Mouse (Mus musculus) left cerebral cortex, postnatal 36 days (tissue): ENCODE measurements around the gene Zfp605. TPM values are rescaled to one million over a fixed set of nuclear protein-coding genes. Genes with fewer than 3 reads are reported as not detected.
A peak's percentile ranks its signal among the peaks of the same experiment; 100 is the strongest.
"Not testable (repeated sequence)": the region's sequence is repeated elsewhere in the genome, so short reads cannot be mapped to it uniquely, and the experiment has no call there.

Experiments
- DNase-seq, 2 experiments: peaks; one replicate each; pipeline ENCODE4 v3.0.0; 2021 to 2022; ENCODE audit warnings: low spot score in 2 of 2, mixed read lengths in 1 of 2
- intact Hi-C: fragments of 180-260 bp; cut with DNase I; formaldehyde crosslinking; loops from one replicate; pipeline ENCODE4 v1.15.1; 2025
- total RNA-seq, 2 experiments: library from RNA; stranded (reverse); gene quantifications; 2 replicates each; pipeline ENCODE4 v1.2.3; 2021

Gene Zfp605
- total RNA-seq = 10 to 100 TPM; 15.4 to 18.8 TPM

DNA sequence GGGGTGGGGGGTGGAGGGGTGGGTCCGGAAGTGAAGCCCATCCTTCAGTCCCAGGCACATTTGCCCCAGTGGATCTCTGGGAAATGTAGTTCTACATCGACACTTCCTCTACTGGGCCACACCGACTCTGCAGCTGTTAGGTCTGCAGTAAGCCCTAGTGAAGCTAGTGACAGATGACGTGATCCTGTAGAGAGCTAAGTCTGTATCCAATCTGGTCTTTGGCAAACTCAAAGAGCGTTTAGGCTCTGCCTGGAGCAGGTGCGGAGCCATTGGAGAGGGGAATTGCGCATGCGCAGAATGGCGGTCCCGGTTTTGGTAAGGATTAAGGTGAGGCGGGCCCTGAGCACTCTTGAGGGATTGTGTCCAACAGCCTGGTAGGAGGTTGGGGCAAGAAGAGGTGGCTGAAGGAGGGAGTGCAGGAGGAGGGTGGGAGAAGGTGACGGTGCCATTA is at the start of gene Zfp605:
Gene Zfp605, plus strand, starts transcription at position 102 of the 451 bp plus-strand sequence.
- DNase-seq = peak; percentile 90 to 93
- intact Hi-C loops = loop anchor here (2.0 to 10.0 kb wide), 3 partner anchors 25 to 1745 kb away; partner anchors contain the start of genes Chfr, Crlf2 and Gm42517

DNA sequence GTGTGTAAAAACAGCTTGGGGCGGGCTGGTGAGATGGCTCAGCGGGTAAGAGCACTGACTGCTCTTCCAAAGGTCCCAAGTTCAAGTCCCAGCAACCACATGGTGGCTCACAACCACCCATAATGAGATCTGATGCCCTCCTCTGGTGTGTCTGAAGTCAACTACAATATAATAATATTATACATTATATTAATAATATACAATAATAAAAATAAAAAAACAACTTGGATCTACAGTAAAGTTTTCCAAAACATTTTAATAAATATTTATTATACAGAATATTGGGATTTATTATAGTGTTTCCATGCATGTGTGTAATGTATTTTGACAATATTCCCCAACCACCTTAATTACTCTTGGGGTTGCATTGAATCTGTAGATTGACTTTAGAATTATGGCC is 37.5 kb upstream of the Zfp605 start, which contains the start of gene Gm17655:
Gene Gm17655, minus strand, starts transcription at position 101 of the 400 bp plus-strand sequence.
- DNase-seq, intact Hi-C loops: not testable (repeated sequence)

DNA sequence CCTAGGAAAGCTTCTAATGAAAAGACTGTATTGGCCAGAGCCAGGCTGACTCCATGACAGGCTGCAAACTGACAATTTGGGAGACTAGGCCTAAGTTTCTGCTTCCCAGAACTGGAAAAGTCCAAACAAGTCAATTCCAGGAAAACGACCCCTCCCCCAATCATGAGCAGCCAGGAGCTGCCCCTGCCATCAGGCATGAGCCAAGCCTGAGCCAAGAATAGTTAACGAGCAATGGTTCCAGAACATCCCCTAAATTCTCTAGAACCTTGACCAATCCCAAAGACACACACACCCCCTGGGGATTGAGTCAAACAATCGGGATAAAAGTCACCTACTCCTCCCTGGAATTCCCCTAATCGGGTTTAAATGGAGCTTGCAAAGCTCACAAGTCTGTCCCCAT is 26.9 kb upstream of the Zfp605 start:
- intact Hi-C loops = no loop called here
- DNase-seq = no peak

DNA sequence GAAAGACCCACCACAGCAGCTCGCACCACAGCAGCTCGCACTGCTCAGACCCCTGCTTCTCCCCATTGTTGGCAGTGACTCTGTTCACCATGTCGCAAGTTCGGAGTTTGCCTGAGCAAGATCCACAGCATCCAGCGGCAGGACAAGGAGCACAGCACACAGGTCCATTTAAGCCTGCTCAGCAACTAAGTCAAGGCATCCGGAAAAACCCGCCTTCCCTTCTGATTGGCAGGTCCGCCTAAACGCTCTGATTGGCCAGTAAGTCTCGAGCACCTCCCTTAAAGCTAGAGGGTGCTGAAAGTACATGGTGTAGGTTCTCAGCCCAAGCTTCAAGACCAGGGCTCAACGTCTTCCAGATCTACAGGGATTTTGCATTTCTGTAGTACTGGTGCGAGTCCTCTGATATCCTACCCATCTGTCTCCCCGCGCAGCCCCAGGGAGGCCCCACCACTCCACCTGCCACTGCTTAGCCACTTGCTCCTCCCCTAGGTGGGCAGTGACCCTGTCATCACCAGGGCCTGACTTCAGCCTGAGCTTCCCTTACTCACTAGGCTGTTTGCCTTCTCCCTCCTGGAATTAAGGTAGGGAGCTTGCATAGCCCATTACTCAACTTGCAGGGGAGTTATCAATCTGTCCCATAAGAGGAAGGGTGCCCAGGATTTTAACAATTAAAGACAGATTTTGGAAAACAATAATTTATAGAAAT is 23.6 kb upstream of the Zfp605 start:
- intact Hi-C loops = no loop called here
- DNase-seq = no peak

DNA sequence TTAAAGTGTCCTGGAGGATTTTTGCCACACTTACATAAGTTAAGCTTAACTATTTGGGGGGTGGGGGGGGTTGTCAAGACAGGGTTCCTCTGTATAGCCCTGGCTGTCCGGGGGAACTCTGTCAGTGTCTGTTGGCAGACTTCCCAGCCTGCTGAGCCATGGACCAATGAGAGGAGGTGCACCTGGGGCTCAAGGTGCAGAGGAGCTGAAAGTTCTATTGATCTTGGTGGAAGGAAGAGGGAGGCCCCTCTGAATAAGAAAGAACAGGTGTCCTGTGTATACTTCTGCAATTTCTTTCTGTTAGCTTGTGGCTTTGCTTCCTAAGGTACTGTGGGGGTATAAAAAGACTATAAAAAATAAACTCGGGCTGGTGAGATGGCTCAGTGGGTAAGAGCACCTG is 18.3 kb upstream of the Zfp605 start:
- DNase-seq = no peak
- intact Hi-C loops = no loop called here

DNA sequence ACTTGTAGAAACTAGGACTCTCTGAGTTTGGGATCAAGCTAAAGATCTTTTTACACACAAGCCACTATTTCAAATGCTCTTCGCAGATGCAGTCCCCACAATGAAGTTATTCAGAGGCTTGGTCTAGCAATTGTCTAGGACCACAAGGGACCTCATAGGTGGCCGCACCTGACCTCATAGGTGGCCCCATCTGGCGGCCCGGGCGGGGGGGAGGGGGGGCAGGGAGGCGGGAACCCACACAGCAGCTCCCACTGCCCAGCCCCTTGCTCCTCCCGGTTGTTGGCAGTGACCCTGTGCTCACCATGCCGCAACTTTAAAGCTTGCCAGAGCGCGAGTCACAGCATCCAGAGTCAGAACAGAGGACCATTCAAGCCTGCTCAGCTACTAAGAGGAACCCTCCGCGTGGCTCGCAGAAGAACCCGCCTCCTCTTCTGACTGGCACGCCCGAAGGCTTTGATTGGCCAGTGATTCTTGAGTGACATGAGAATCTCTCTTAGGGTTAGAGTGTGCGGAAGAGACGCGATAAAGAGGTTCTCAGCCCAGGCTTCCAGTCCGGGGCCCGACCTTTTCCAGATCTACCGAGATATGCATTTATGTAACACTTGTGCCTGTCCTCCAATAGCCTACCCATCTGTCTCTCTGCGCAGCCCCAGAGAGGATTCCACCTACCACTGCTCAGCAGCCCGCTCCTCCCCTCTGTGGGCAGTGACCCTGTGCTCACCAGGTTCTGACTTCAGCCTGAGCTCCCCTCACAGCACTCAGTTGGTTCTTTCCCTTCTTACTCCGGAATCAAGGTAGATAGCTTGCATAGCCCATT is 15.7 kb upstream of the Zfp605 start, which contains the start of gene Gm35315:
Gene Gm35315, minus strand, starts transcription at position 391 of the 817 bp plus-strand sequence.
- peak; percentile 83 to 86 for DNase-seq
- intact Hi-C loops = loop anchor here (2.0 kb wide), 1 partner anchor 35 kb away; no protein-coding TSS in a partner anchor

DNA sequence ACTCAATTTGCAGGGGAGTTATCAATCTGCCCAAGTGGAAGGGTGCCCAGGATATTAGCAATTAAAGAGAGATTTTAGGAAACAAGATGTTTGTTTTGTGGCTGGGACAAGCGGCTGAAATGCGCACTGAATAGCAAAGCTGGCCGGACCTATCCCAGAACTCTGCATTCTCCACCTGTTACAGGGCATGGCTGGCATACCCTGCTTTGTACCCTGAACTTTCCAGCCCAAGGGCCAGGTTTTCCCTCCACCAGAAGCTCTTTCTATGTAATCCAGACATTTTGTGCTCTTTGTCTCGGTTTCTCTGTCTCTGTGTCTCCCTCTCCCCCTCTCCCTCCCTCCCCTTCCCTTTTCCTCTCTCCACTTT is 15.1 kb upstream of the Zfp605 start:
- intact Hi-C loops = loop anchor here (1.0 to 2.0 kb wide), 2 partner anchors 12 to 36 kb away; no protein-coding TSS in a partner anchor
- DNase-seq = no peak

DNA sequence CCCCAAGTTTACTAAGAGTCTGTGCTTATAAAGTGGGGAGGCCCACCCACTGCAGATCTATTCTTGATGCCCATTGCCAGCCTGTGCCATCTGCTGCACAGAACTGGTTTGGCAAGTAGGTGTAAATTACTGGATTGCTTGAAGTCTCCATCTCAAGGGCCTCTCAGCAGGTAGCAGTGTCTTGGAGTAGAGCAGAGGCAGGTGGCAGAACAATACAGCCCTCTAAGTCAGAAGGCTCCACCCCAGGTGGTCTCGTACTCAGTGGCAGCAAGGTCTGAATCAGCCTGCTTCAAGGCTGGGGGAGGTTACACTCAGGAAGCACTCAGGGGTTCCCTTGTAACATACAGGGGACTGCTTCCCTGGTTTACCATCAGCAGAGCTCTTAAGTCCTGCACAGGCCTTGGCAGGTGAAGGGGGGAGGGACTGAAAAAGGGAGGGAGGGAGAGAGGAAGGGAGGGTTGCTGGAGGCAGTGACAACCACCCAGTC is 10.9 kb upstream of the Zfp605 start:
- intact Hi-C loops = no loop called here
- peak; percentile 49 to 62 for DNase-seq

DNA sequence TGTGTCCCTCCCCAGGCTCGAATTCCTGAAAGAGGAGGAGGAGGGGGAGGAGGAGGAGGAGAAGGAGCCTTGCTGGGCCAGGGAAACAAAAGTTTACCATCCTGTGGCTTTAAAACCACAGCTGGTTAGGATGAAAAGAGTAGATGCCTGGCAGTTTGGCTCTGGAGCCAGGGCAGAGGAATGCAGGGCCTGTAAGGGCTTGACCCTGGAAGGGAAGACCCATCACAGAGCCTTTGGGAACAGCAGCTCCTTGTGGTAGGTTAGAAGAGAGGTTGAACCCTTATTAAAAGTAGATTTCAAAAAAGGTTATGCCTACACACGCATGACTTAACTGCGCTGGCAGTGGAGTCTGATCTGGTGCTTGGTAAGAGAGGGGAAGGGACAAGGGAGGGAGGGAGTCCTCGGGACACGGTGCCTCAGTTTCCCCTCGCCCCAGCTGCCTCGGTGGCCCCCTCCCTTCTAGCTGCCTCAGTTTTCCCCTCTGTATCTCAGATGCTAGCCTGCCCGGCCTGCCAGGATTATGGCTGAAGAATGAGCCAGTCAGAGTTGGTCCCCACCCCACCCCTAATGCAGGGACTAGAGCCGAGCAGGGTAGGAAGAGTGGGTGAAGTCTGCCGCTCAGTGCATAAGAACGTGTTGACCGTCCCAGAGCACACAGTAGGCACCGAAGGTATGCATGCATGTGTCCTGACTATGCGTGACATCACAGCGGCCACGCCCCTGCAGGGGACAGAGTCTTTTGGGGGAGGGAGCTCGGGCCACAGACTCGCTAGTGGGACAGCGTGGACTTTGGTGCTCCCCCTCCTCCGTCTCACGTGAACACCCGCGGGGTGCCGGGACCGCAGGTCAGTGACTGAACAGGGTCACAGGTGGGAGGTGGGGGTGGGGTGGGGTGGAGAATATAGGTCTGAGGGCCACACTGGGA is 10.0 kb upstream of the Zfp605 start, which contains the start of gene Plcxd1:
Gene Plcxd1, plus strand, starts transcription at position 314 of the 925 bp plus-strand sequence.
- peak in 1 of 2 experiments; percentile 14 for DNase-seq
- intact Hi-C loops = loop anchor here (10.0 kb wide), 1 partner anchor 1735 kb away; the partner anchor contains the start of gene Gm42517

DNA sequence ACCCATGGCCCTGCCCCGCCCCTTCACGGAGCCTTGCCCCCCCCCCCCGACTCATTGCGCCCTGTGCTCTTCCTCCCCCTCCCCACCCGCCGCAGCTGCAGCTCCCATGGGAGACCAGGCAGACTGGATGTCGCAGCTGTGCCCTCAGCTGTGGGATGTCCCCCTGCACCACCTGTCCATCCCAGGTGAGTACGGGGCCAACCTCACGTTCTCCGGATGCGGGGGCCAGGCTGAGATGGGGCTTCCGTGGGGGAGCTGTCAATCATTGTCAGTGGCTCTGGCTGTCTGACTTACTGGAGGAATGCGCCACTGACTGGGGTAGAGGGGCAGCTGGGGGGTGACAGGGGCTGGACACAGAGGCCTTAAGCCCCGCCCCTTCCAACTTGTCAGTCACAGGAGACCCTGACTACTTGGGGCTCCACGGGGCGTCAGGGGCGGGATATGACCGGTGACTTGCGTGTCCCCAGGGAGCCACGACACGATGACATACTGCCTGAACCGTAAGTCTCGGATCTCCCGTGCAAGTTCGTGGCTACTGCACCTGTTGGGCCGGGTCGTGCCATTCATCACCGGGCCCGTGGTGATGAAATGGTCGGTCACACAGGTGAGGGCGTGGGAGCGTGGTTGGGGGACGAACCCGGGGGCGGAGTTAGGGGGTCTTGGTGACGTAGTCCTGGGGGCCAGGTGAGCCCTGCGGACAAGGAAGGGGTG is 8.8 kb upstream of the Zfp605 start:
- DNase-seq = peak; percentile 16 to 32
- intact Hi-C loops = loop anchor here (10.0 kb wide), 1 partner anchor 1736 kb away; the partner anchor contains the start of gene Gm42517

DNA sequence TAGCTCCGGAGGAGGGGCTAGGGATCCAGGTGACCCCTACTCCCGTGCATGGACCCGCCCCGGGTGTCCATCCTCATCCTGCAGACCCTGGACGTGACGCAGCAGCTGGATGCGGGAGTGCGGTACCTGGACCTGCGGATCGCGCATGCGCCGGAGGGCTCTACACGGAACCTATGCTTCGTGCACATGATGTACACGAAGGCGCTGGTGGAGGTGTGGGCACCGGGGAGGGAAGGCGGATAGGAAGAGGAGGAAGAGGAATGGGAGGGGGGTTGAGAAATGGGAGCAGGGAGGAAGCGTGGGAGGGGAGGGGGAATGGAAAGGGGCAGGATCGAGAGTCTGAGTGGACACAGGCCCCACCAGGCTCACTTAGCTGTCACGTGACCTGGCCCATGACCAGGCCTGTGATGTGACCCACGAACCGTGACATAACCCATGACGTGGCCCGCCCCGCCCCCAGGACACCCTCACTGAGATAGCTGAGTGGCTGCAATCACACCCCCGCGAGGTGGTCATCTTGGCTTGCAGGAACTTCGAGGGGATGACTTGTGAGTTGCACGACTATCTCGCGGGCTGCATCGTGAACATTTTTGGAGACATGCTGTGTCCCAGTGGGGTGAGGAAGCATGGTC is 8.1 kb upstream of the Zfp605 start:
- DNase-seq = peak; percentile 80
- intact Hi-C loops = loop anchor here (10.0 kb wide), 1 partner anchor 1737 kb away; the partner anchor contains the start of gene Gm42517

DNA sequence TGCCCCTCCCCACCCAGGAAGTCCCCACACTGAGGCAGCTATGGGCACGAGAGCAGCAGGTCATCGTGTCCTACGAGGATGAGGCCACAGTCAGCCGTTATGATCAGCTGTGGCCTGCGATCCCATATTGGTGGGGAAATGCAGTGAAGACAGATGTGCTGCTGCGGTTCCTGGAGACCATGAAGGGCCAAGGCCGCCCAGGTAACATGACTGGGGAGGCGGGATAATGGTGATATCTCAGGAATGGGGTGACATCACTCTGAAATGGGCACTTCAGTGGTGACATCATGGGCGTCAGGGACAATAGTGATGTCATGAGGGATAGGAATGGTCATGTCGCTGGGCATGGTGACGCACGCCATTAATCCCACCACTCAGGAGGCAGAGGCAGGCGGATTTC is 7.5 kb upstream of the Zfp605 start:
- peak in 1 of 2 experiments; percentile 6 for DNase-seq
- intact Hi-C loops = loop anchor here (10.0 kb wide), 1 partner anchor 1738 kb away; the partner anchor contains the start of gene Gm42517

DNA sequence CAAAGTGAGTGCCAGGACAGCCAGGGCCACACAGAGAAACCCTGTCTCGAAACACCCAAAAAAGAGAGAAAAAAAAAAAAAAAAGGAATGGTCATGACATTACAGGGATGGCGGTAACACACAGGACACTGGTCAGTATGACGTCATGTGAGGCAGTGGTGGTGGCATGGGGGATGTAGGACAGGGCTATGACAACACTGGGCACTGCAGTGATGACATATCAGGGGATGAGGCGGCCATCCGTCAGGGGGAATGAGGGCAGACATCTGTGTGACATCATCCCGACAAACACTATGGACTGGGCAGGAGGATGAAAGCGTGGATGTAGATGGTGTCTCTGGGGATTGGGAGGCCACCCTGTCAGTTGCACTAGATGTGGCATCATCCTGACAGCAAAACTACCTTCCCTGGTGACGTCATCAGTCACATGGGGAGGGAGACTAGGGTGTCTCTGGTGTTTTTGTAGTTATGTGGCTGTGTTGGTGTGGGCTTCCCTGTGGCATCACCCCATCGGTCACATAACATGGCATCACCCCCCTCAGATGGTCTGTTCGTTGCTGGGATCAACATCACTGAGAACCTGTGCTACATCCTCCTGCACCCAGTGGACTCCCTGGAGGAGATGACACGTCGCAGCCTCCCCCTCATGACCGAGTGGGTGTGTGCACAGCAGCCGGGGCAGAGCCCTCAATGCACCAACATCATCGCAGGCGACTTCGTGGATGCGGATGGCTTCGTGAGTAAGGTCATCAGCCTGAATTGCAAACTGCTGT is 6.9 kb upstream of the Zfp605 start:
- DNase-seq = peak in 1 of 2 experiments; percentile 12
- intact Hi-C loops = loop anchor here (10.0 kb wide), 1 partner anchor 1738 kb away; the partner anchor contains the start of gene Gm42517

DNA sequence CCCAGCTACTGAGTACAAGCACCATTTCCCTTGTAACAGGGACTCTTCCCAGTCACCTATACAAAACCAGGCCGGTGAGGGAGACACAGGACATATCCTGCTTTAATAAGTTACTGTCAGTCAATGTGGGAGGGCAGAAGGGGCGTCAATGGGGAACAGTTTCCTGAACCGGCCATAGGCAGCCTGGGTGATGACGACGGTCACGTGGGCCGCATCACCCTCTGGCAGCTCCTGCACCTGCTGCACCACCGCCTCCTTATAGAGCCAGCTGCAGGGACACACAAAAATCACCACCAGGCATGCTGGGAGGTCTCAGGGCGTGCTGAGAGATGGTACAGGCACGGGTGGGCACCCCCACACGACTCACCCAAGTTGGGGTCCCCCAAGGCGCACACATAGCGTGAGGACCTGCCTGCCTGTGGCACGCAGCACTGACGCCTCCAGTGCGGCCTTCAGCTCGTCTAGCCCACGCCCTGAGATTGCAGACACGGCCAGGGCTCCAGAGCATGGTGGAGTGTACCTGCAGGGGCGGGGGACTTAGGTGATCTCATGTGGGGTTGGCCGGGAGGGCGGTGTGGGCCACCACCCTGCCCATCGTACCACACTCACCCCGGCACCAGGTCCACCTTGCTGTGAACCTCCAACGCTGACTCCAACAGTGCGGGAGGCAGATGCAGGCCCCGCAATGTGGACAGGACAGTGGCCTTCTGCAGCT is 5.8 kb upstream of the Zfp605 start:
- intact Hi-C loops = loop anchor here (10.0 kb wide), 1 partner anchor 1739 kb away; the partner anchor contains the start of gene Gm42517

DNA sequence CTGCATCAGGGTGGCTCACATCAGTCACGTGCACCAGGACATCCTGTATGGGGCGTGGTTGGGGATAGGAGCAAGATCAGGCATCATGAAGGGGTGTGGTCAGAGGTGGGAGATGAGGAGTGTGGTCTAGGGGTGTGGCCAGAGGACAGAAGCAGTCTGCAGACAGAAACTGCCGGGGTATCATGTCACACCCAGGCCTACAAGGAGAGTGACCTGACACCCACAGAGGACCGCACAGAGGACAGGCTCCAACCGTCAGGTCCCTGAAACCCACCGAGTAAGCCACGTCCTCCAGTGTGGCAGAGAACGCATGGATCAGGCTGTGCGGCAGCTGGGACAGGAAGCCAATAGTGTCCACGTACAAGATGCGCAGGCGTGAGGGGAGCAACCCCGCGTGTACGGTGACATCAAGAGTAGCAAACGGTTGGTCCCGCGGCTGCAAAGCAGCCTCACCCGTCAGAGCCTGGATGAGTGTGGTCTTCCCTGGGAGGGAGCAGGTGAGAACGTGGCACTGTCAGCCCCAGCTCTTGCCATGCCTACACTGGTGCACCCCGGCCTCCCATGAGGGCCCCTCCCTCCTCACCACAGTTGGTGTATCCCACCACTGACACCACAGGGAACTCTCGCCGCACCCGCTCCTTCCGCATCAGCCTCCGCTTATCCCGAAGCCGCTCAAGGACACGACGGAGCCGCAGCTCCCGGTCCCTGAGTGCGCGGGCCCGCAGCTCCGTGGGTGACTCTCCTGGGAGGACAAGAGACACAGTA is 5.1 kb upstream of the Zfp605 start:
- intact Hi-C loops = loop anchor here (5.0 to 10.0 kb wide), 2 partner anchors 547 to 1740 kb away; partner anchors contain the start of genes Crlf2 and Gm42517
- DNase-seq = peak in 1 of 2 experiments; percentile 13

More for the DNA sequence above, 5.8 kb upstream of the Zfp605 start:
- DNase-seq = peak in 1 of 2 experiments; percentile 16
